Mouse (Mus musculus): ENCODE data around the gene Zdhhc19.

- no peak for TF ChIP-seq CTCF (IDR thresholded peaks at IDR 0.05; ENCODE audit: low read depth, low read length)
- no peak for TF ChIP-seq POLR2A (IDR thresholded peaks at IDR 0.05; ENCODE audit: insufficient read depth, low read length)
Measured at GRCm38 (mm10) chr16:32485209-32485608, 10.9 kb upstream of the Zdhhc19 start.
